Mouse (Mus musculus) 416B (cell line): ENCODE data around the gene Appl2.

ENCODE experiments used
- DNase-seq: peaks from one replicate; pipeline ENCODE4 v3.0.0; 2011; ENCODE audit warnings: low read depth

Gene Appl2

DNA sequence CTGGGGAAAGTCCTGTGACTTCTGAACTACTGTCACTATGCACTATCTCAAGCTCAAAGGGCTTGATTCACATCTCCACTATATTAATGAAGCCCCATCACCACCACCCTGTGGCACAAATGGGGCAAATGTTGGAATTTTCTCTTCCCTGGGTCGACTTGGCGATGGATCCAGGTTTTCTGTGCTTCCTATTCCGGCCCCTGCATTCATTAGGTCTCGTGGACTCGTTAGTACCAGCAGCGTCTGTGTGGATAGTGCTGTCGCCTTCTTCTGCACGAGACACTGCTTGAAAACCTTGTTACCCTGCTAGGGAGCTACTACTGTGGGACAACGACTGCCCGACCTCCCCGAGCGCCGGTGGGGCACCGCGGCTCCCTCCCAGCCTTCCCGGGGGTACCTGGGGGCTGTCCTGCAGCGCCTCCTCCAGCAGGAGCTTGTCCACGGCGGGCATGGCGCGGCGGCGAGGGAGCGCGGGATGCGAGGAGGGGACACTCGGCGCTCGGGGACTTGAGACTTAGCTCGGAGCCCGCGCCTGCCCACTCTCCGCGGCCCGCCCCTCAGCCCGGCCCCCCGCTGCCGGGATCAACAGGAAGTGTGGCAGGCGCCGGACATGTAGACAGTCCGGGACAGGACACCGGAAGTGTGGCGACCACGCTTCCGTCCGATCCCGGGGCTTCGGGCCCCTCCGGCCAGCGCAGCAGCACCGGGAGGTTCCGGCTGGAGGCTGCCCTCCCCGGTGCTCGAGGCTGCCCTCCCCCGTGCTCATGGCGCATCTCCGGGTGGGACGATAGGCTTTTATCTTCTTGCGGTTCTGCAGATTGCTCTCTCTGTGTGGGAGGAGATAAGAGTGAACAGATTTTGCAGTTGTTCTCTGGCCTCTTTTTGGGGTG lies at the start of gene Appl2:
Gene Appl2 (minus strand): TSS at position 608 of the 890 bp plus-strand sequence.
- peak; percentile 92 for DNase-seq

DNA sequence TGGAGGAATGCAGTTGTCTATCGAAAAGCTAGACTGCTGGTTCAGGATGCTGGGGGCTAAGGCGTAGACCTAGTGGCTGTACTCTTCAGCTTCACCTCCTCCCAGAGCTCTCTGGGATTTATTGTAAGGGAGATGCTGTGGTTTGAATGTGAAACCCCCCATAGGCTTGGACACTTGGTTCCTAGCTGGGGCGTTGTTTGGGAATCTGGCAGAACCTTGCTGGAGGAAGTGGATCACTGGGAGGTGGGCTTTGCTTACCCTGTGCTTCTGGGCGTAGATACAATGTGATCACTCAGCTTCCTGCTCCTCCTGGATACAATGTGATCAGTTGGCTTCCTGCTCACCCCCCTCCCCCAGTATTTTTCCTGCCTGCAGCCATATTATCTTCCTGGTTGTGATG lies 47.7 kb upstream of the Appl2 start:
- DNase-seq: no peak

GRCm38 (mm10) chr10:83692175-83692895 lies 43.8 kb upstream of the Appl2 start:
- DNase-seq: no peak

DNA sequence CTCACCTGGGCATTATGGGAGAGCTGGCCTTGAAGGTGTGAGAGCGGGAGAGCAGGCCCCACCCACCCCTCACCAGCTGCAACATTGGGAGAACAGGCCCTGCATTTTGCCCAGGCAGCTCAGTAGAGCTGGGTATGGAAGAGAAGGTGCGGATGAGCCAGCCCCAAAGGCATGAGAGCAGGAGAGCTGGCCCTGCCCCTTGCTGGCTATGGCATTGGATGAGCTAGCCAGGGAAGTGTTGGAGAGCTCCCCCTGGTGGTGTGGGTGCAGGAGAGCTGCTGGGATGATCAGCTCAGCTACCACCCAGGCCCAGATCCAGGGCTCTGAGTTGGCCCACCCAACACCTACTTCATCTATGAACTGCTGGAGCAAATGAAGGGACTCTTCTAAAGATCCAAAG lies 39.7 kb upstream of the Appl2 start:
- no peak for DNase-seq

- DNase-seq: no peak
These were observed 32.8 kb upstream of the Appl2 start for GRCm38 (mm10) chr10:83681334-83681733.

GRCm38 (mm10) chr10:83666556-83666955 lies 18.0 kb upstream of the Appl2 start:
- no peak for DNase-seq

GRCm38 (mm10) chr10:83661925-83662324 lies 13.4 kb upstream of the Appl2 start:
- DNase-seq: no peak

DNA sequence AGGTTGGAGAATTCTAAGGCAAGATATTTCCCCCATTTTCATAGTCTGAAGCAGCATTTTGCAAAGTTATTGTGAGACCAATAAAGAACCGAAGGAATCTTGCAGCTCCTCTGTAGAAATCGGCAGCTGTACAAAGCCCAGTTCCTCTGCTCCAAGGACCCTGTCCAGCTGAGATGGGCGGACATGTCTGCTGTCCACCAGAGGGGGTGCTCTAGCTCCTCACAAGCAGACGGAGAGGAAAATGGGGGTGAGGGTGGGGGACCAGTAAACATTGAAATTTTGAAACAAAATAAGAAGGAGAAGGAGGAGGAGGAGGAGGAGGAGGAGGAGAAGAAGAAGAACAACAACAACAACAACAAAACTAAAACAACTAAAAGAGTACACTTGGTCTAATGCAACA lies 12.1 kb upstream of the Appl2 start:
- no peak for DNase-seq

DNA sequence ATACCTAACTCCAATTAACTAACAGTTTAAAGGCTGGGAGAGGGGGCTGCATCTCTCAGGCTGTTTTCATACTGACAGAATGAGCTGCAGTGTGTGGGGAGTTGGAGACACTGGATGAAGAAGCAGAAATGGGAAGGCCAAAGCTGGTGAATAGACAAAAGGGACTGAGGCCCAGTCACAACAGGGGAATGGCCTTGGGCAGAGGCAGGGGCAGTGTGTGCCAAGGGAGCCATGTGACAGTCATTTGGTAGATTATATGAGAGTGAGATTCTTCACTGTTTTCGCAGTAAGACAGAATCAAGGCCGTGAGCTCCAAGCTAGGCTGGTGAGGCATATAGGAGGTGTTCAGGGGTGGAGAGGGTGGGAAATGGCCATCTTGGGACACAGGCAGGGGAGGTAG lies 6.1 kb upstream of the Appl2 start:
- no peak for DNase-seq

DNA sequence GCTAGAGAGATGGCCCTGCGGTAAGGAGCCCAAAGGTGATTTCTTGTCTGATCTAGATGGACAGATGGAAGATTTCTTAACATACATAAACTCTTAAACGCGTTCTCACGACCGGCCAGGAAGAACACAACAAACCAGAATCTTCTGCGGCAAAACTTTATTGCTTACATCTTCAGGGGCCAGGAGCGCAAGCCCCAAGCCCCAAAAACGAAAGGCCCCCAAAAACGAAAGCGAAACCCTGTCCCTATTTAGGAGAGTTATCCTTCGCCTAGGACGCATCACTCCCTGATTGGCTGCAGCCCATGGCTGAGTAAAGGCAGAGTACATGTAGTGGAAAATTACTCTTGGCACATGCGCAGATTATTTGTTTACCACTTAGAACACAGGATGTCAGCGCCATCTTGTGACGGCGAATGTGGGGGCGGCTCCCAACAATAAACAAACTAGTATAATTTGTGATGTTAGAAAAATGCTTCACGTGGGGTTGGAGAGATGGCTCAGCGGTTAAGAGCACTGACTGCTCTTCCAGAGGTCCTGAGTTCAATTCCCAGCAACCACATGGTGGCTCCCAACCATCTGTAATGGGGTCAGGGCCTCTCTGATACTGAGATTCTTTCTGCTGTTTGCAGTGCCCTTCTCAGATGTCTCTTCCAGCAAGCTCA lies 3.8 kb upstream of the Appl2 start:
- DNase-seq: peak; percentile 69

GRCm38 (mm10) chr10:83649037-83649436 lies 499 bp upstream of the Appl2 start:
- no peak for DNase-seq

GRCm38 (mm10) chr10:83646351-83646885 lies 2.1 kb downstream of the Appl2 start:
- DNase-seq: peak; percentile 65

DNA sequence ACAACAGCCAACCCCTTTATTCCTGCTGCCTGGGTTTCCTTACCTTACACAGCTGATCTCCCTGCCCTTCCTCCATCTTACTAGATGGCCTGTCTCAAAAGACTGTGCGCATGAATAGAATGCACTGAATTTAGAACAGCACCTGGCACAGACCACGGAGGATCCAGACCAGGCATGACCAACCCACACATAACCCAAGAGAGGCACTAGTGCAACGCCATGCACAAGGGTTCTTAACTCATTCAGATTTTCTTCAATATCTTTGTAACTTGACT lies 2.9 kb downstream of the Appl2 start:
- DNase-seq: no peak

DNA sequence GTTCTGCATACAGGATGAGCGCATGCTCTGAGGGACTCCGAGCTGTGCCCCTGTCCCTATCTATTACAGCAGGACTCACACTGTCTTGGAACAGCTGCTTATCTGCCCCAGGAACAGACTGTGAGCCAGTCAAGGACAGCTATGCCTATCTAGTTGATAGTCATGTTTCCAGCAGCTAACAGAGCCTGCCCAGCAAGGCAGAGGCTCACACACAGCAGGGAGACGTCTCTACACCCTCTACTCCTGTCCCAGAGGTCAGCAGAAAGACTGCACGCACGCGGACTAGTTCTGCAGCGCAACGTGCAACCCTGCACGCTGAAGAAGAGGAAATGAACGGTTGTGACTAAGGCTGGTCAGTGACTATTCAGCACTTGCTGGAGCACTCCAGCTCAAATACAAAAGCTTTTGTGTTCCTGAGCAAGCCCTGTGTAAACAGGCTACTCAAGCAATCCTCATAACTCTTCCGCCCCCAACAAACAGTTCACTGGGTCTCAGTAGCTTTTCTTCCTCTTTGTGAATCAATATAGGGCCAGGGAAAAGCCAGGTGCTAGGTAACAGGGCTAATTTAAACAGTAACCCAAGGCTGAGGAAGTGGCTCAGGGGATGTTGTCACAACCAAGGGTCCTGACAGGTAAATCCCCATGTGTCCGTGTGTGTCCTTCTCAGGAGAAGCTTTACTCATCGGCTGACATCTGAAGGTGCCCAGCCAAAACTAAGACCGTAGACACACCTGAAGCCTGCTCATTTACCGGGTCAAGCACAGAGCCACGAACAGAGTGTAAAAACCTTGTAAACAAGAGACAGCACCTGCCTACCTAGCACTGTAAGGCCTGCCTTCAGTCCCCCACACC lies 3.4 kb downstream of the Appl2 start:
- DNase-seq: peak; percentile 85

GRCm38 (mm10) chr10:83644167-83644566 lies 4.4 kb downstream of the Appl2 start:
- DNase-seq: peak; percentile 70

GRCm38 (mm10) chr10:83641641-83642040 lies 6.9 kb downstream of the Appl2 start:
- DNase-seq: no peak

GRCm38 (mm10) chr10:83639881-83640386 lies 8.6 kb downstream of the Appl2 start:
- DNase-seq: no peak

- DNase-seq: peak; percentile 84
These were observed 11.2 kb downstream of the Appl2 start for GRCm38 (mm10) chr10:83637295-83637694.

GRCm38 (mm10) chr10:83636191-83636590 lies 12.3 kb downstream of the Appl2 start:
- DNase-seq: no peak

- DNase-seq: peak; percentile 81
These were observed 14.1 kb downstream of the Appl2 start for GRCm38 (mm10) chr10:83634461-83634860.

DNA sequence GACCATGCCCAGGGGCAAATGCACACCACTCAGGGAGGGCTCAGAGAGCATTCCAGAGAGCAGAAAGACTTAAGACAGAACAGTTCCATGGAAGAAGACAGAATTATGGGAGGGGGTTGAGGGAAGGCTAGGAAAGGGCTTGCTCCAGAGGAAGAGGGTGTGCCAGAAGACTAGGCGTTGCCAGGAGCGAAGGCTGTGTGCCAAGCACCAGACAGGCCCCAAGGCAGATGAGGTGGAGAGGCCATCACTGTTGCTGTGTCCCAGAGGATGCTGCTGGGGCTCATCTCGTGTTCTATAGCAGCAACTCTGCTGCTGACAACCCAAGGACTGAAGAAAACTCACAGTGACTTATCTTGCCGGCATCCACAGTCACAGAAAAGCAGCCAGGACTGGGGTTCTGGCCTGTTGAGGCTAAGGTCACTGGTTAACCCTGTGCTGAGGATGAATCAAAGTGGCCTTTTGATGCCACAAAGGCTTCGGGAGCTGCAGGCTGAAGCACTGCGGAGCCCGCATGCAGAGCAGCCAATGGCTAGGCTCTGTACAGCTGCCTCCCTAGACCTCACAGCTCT lies 15.6 kb downstream of the Appl2 start:
- no peak for DNase-seq
